Mouse (Mus musculus): ENCODE data around the gene Slc25a13.

- TF ChIP-seq PAX5 (IDR thresholded peaks at IDR 0.05; ENCODE audit: low read length) (no peak), KAT2A (IDR thresholded peaks at IDR 0.05; ENCODE audit: insufficient replicate concordance, low read length) (no peak), CTCF (conservative IDR thresholded peaks at IDR 0.05 in 1 of 2, IDR thresholded peaks at IDR 0.05 in 1 of 2; ENCODE audit: low read depth in 2 of 2, low read length in 2 of 2) (no peak), MAFK (IDR thresholded peaks at IDR 0.05; ENCODE audit: insufficient replicate concordance, low read length) (no peak), ETS1 (conservative IDR thresholded peaks at IDR 0.05; ENCODE audit: low read depth, low read length) (no peak), ELF1 (IDR thresholded peaks at IDR 0.05; ENCODE audit: low read depth, low read length) (no peak), ZMIZ1 (IDR thresholded peaks at IDR 0.05; ENCODE audit: low read depth, low read length) (no peak), EP300 (IDR thresholded peaks at IDR 0.05; ENCODE audit: low read length) (no peak), MAX (IDR thresholded peaks at IDR 0.05; ENCODE audit: low read length) (no peak), CHD2 (IDR thresholded peaks at IDR 0.05; ENCODE audit: low read length) (no peak)
Observed at GRCm38 (mm10) chr6:6053946-6054345, 163.0 kb downstream of the Slc25a13 start.
